Mouse (Mus musculus) yolk sac, embryonic 10.5 days (tissue): ENCODE data around the gene Adgrl4.

ENCODE experiments used
- DNase-seq: peaks from one replicate; pipeline ENCODE4 v3.0.0-alpha.2; 2017; ENCODE audit warnings: low spot score

Adgrl4 gene

GRCm38 (mm10) chr3:151437693-151438092, at the start of gene Adgrl4:
Gene Adgrl4 (plus strand): TSS chr3:151437887.
- peak; percentile 15 for DNase-seq

GRCm38 (mm10) chr3:151390912-151391311, 46.8 kb upstream of the Adgrl4 start:
- DNase-seq, result no peak

- DNase-seq, result no peak
Observed at GRCm38 (mm10) chr3:151392891-151393290, 44.8 kb upstream of the Adgrl4 start.

- DNase-seq, result no peak
Observed at GRCm38 (mm10) chr3:151393330-151393729, 44.4 kb upstream of the Adgrl4 start.

GRCm38 (mm10) chr3:151399270-151399669, 38.4 kb upstream of the Adgrl4 start:
- no peak for DNase-seq

GRCm38 (mm10) chr3:151411031-151411430, 26.7 kb upstream of the Adgrl4 start:
- no peak for DNase-seq

GRCm38 (mm10) chr3:151411488-151411887, 26.2 kb upstream of the Adgrl4 start:
- DNase-seq, result no peak

GRCm38 (mm10) chr3:151416931-151417330, 20.8 kb upstream of the Adgrl4 start:
- no peak for DNase-seq

GRCm38 (mm10) chr3:151417688-151418572, 19.8 kb upstream of the Adgrl4 start:
- DNase-seq, result no peak

- DNase-seq, result no peak
Observed at GRCm38 (mm10) chr3:151424326-151425207, 13.1 kb upstream of the Adgrl4 start.

- no peak for DNase-seq
Observed at GRCm38 (mm10) chr3:151430106-151430505, 7.6 kb upstream of the Adgrl4 start.

GRCm38 (mm10) chr3:151431507-151431906, 6.2 kb upstream of the Adgrl4 start:
- DNase-seq, result no peak

- no peak for DNase-seq
Observed at GRCm38 (mm10) chr3:151438364-151438763, 677 bp downstream of the Adgrl4 start.

GRCm38 (mm10) chr3:151439976-151440375, 2.3 kb downstream of the Adgrl4 start:
- DNase-seq, result no peak

- DNase-seq, result no peak
Observed at GRCm38 (mm10) chr3:151442026-151442425, 4.3 kb downstream of the Adgrl4 start.

- DNase-seq, result no peak
Observed at GRCm38 (mm10) chr3:151443486-151443885, 5.8 kb downstream of the Adgrl4 start.

GRCm38 (mm10) chr3:151444284-151444683, 6.6 kb downstream of the Adgrl4 start:
- DNase-seq, result no peak

GRCm38 (mm10) chr3:151445936-151446335, 8.2 kb downstream of the Adgrl4 start:
- DNase-seq, result no peak

GRCm38 (mm10) chr3:151454985-151455701, 17.5 kb downstream of the Adgrl4 start:
- DNase-seq, result no peak

- no peak for DNase-seq
Observed at GRCm38 (mm10) chr3:151459430-151460190, 21.9 kb downstream of the Adgrl4 start.

- DNase-seq, result no peak
Observed at GRCm38 (mm10) chr3:151465215-151465614, 27.5 kb downstream of the Adgrl4 start.
